Mouse (Mus musculus): ENCODE results near the gene Gramd2.

GRCm38 (mm10) chr9:59748969-59749368 lies 69.0 kb downstream of the Gramd2 start:
- TF ChIP-seq GATA1 (IDR thresholded peaks at IDR 0.05; ENCODE audit: borderline replicate concordance, low read length) (no peak), CTCF (IDR thresholded peaks at IDR 0.05; ENCODE audit: low read depth, low read length) (no peak), TAL1 (conservative IDR thresholded peaks at IDR 0.05; ENCODE audit: low read depth, low read length) (no peak), POLR2AphosphoS5 (IDR thresholded peaks at IDR 0.05; ENCODE audit: insufficient replicate concordance, low read depth, low read length) (no peak)

Measured in G1E (cell line).